18 mouse cellular contexts compared by ENCODE assay signal in the genomic region with DNA sequence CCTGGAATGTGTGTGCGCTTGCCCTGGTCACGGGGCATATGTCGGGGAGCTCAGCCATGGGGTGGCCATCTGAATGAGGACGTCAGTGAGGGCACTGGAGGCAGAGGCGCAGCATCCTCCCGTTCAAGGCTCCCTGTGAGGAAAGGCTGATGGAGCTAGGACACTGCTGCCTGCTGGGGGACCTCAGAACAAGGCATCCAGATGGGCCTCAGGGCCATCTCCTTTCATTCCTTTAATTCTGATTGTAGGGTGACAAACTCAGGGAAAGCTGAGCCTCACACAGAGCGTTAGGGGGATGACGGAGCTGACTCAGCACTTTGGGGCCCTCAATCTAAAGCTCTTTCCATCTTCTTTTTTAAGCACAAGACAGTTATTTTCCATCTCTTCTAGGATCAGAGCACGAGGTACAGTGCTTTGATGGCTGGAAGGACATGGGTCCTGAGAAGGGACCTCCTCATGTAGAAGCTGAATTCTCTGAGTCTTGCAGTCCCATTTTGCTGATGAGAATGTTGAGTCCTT.
DNase-seq lines count a peak whose midpoint lies in the region; ATAC-seq and TF ChIP-seq lines count a peak whose summit lies in the region.
"Had no signal": no experiment of that assay in that cellular context is flagged by ENCODE, and none has a peak within 500 bp of the region (broad histone marks: within the 10 kb centered on the region; RNA-seq: fewer than 3 reads in every experiment).

No protein-coding gene starts in this region.

- H3K4me3 ChIP-seq in forebrain, embryonic 12.5 days (replicated peaks) = no peak overlapping the region
- H3K4me3 ChIP-seq in forebrain, embryonic 14.5 days (ENCODE audit: low read depth, low read length) = no peak overlapping the region
- H3K4me3 ChIP-seq in midbrain, embryonic 11.5 days (ENCODE audit: low read depth, low read length) = no peak overlapping the region
- H3K4me3 ChIP-seq in midbrain, embryonic 16.5 days (ENCODE audit: low read depth, low read length) = no peak overlapping the region
- H3K4me3 ChIP-seq in MEL (ENCODE audit: control insufficient read depth in 1 of 2, insufficient read depth in 1 of 2, low read depth in 2 of 2, low read length in 2 of 2) = no peak overlapping the region
- H3K4me3 ChIP-seq: embryonic facial prominence, embryonic 15.5 days; hindbrain, embryonic 15.5 days; layer of hippocampus, adult 2 months had no signal

- TF ChIP-seq RAD21 in MEL (IDR thresholded peaks at IDR 0.05; ENCODE audit: low read depth, low read length) = no peak

- DNase-seq in cerebellum, adult 11 months = peak; percentile 16
- no peak for DNase-seq in cerebellum, postnatal 4 days (ENCODE audit: low spot score in 2 of 2)
- no peak for DNase-seq in forebrain, embryonic 14.5 days (ENCODE audit: low spot score)
- DNase-seq in midbrain, embryonic 11.5 days (ENCODE audit: low spot score, missing footprints) = peak; percentile 91
- DNase-seq in MEL (ENCODE audit: low read depth, low spot score) = no peak
- no peak for DNase-seq in gastrocnemius, postnatal 14 days
- DNase-seq: adrenal gland, postnatal 25 days; gastrocnemius, postnatal 10 days; heart, adult 11 months; kidney, postnatal 25 days; thymus, adult 18-20 months; thymus, postnatal 36 days had no signal

- no peaks in the 10 kb centered on the region for H3K9me3 ChIP-seq in forebrain, embryonic 12.5 days
- H3K9me3 ChIP-seq in forebrain, embryonic 14.5 days (replicated peaks; ENCODE audit: control insufficient read depth, low read length) = no peaks in the 10 kb centered on the region
- H3K9me3 ChIP-seq in midbrain, embryonic 11.5 days (ENCODE audit: control insufficient read depth, low read length) = no peaks in the 10 kb centered on the region
- H3K9me3 ChIP-seq in midbrain, embryonic 16.5 days (replicated peaks; ENCODE audit: control insufficient read depth, low read length, poor library complexity, severe bottlenecking) = no peaks in the 10 kb centered on the region
- no peaks in the 10 kb centered on the region for H3K9me3 ChIP-seq in MEL (replicated peaks; ENCODE audit: insufficient read depth, low read length)
- H3K9me3 ChIP-seq: embryonic facial prominence, embryonic 15.5 days; hindbrain, embryonic 15.5 days had no signal

- no peak for TF ChIP-seq POLR2A in MEL (IDR thresholded peaks at IDR 0.05; ENCODE audit: control insufficient read depth in 1 of 2, insufficient read depth in 1 of 2, low read depth in 1 of 2, low read length in 2 of 2, poor library complexity in 1 of 2)

- H3K9ac ChIP-seq in forebrain, embryonic 12.5 days = no peak overlapping the region
- H3K9ac ChIP-seq in forebrain, embryonic 14.5 days (ENCODE audit: low read length) = no peak overlapping the region
- H3K9ac ChIP-seq in midbrain, embryonic 11.5 days (ENCODE audit: low read length) = no peak overlapping the region
- no peak overlapping the region for H3K9ac ChIP-seq in midbrain, embryonic 16.5 days (ENCODE audit: low read depth, low read length)
- no peak overlapping the region for H3K9ac ChIP-seq in MEL (ENCODE audit: control insufficient read depth, low read depth, low read length, poor library complexity, severe bottlenecking)
- H3K9ac ChIP-seq: embryonic facial prominence, embryonic 15.5 days; hindbrain, embryonic 15.5 days had no signal

- H3K79me2 ChIP-seq in MEL (ENCODE audit: control insufficient read depth, insufficient read depth, low read length, poor library complexity) = no peaks in the 10 kb centered on the region

- no peak for TF ChIP-seq EP300 in MEL (IDR thresholded peaks at IDR 0.05; ENCODE audit: low read depth in 1 of 2, low read length in 2 of 2)

- no peak for ATAC-seq in forebrain, embryonic 12.5 days (ENCODE audit: low FRiP score)
- no peak for ATAC-seq in forebrain, embryonic 14.5 days
- ATAC-seq in midbrain, embryonic 11.5 days (ENCODE audit: low FRiP score) = no peak
- no peak for ATAC-seq in midbrain, embryonic 16.5 days

- 77% methylated on average over 9 of the region's 9 CpGs for WGBS in forebrain, embryonic 12.5 days
- WGBS in forebrain, embryonic 14.5 days = 80% methylated on average over 9 of the region's 9 CpGs
- WGBS in midbrain, embryonic 11.5 days = 74% methylated on average over 9 of the region's 9 CpGs
- 71% methylated on average over 9 of the region's 9 CpGs for WGBS in midbrain, embryonic 16.5 days

- peaks cover 47% of the 10 kb centered on the region for H3K27me3 ChIP-seq in forebrain, embryonic 12.5 days
- no peaks in the 10 kb centered on the region for H3K27me3 ChIP-seq in forebrain, embryonic 14.5 days (replicated peaks; ENCODE audit: control insufficient read depth, insufficient read depth, low read length)
- H3K27me3 ChIP-seq in midbrain, embryonic 11.5 days (ENCODE audit: control insufficient read depth, insufficient read depth, low read length) = peaks cover 4% of the 10 kb centered on the region
- peaks cover 3% of the 10 kb centered on the region; the same call in 1 of the 2 replicates for H3K27me3 ChIP-seq in midbrain, embryonic 16.5 days (ENCODE audit: control insufficient read depth, insufficient read depth, low read depth, low read length)
- H3K27me3 ChIP-seq in MEL (ENCODE audit: control insufficient read depth in 1 of 2, insufficient read depth in 2 of 2, low read length in 2 of 2) = no peaks in the 10 kb centered on the region

- TF ChIP-seq CTCF in MEL (IDR thresholded peaks at IDR 0.05 in 2 of 3, conservative IDR thresholded peaks at IDR 0.05 in 1 of 3; ENCODE audit: control insufficient read depth in 1 of 3, insufficient read depth in 1 of 3, low read depth in 2 of 3, low read length in 3 of 3, poor library complexity in 1 of 3, severe bottlenecking in 1 of 3) = no peak

- H3K4me2 ChIP-seq in forebrain, embryonic 12.5 days = no peak overlapping the region
- no peak overlapping the region for H3K4me2 ChIP-seq in forebrain, embryonic 14.5 days (ENCODE audit: low read length)
- H3K4me2 ChIP-seq in midbrain, embryonic 11.5 days = no peak overlapping the region
- no peak overlapping the region for H3K4me2 ChIP-seq in midbrain, embryonic 16.5 days (ENCODE audit: low read length)
- H3K4me2 ChIP-seq: embryonic facial prominence, embryonic 15.5 days; heart, embryonic 11.5 days had no signal

- intact Hi-C loops in gastrocnemius, postnatal 14 days (cut with DNase I; ENCODE audit: low total_unique reads) = no loop called here

- H3K4me1 ChIP-seq in forebrain, embryonic 12.5 days = peaks cover 45% of the 10 kb centered on the region
- H3K4me1 ChIP-seq in forebrain, embryonic 14.5 days (ENCODE audit: control insufficient read depth, insufficient read depth, low read length) = peaks cover 8% of the 10 kb centered on the region
- peaks cover 46% of the 10 kb centered on the region for H3K4me1 ChIP-seq in midbrain, embryonic 11.5 days (ENCODE audit: control insufficient read depth, insufficient read depth, low read length)
- H3K4me1 ChIP-seq in midbrain, embryonic 16.5 days (ENCODE audit: control insufficient read depth, insufficient read depth, low read length) = peaks cover 13% of the 10 kb centered on the region
- peaks cover 2 to 10% of the 10 kb centered on the region in 2 experiments; a peak in 2 of 4 replicates for H3K4me1 ChIP-seq in MEL (ENCODE audit: control insufficient read depth in 1 of 2, insufficient read depth in 2 of 2, low read length in 2 of 2)

- H3K36me3 ChIP-seq in forebrain, embryonic 12.5 days (replicated peaks) = no peaks in the 10 kb centered on the region
- H3K36me3 ChIP-seq in forebrain, embryonic 14.5 days (ENCODE audit: control insufficient read depth, insufficient read depth, low read length) = no peaks in the 10 kb centered on the region
- no peaks in the 10 kb centered on the region for H3K36me3 ChIP-seq in midbrain, embryonic 11.5 days (ENCODE audit: control insufficient read depth, insufficient read depth, low read length)
- no peaks in the 10 kb centered on the region for H3K36me3 ChIP-seq in midbrain, embryonic 16.5 days (ENCODE audit: control insufficient read depth, insufficient read depth, low read length)
- peaks cover 0 to 8% of the 10 kb centered on the region in 2 experiments; a peak in 2 of 4 replicates for H3K36me3 ChIP-seq in MEL (ENCODE audit: control insufficient read depth in 1 of 2, insufficient read depth in 2 of 2, low read length in 2 of 2)
- H3K36me3 ChIP-seq: embryonic facial prominence, embryonic 15.5 days; hindbrain, embryonic 15.5 days had no signal

- H3K27ac ChIP-seq in forebrain, embryonic 12.5 days = peak overlapping the region; percentile 71; the same call in 1 of the 2 replicates
- no peak overlapping the region for H3K27ac ChIP-seq in forebrain, embryonic 14.5 days (ENCODE audit: low read depth, low read length)
- peak overlapping the region; percentile 73 for H3K27ac ChIP-seq in midbrain, embryonic 11.5 days (ENCODE audit: low read depth, low read length)
- no peak overlapping the region for H3K27ac ChIP-seq in midbrain, embryonic 16.5 days (ENCODE audit: low read length)
- no peak overlapping the region for H3K27ac ChIP-seq in MEL (ENCODE audit: control insufficient read depth, low read depth, low read length)
- H3K27ac ChIP-seq: embryonic facial prominence, embryonic 15.5 days; layer of hippocampus, adult 2 months had no signal

TF ChIP-seq in MEL, 35 proteins besides CTCF, POLR2A, EP300 and RAD21:
- no peak for TF ChIP-seq GABPA (IDR thresholded peaks at IDR 0.05; ENCODE audit: low read depth, low read length)
- peak; percentile 56; the same call in 1 of the 2 replicates for TF ChIP-seq MAFK (IDR thresholded peaks at IDR 0.05; ENCODE audit: borderline replicate concordance, low read depth, low read length)
- no peak for TF ChIP-seq MAZ (IDR thresholded peaks at IDR 0.05; ENCODE audit: low read depth, low read length)
- TF ChIP-seq USF2 (IDR thresholded peaks at IDR 0.05; ENCODE audit: borderline replicate concordance in 1 of 2, insufficient read depth in 1 of 2, low read depth in 1 of 2, low read length in 2 of 2) = no peak
- no peak for TF ChIP-seq MAX (IDR thresholded peaks at IDR 0.05; ENCODE audit: low read length)
- TF ChIP-seq POLR2AphosphoS5 (IDR thresholded peaks at IDR 0.05; ENCODE audit: borderline replicate concordance, low read depth, low read length) = no peak
- TF ChIP-seq HCFC1 (IDR thresholded peaks at IDR 0.05; ENCODE audit: low read depth, low read length) = no peak
- no peak for TF ChIP-seq E2F4 (IDR thresholded peaks at IDR 0.05; ENCODE audit: borderline replicate concordance, low read depth, low read length)
- no peak for TF ChIP-seq TAL1 (IDR thresholded peaks at IDR 0.05; ENCODE audit: low read length)

Comparison
In these comparisons a context has a peak if more than half of its experiments do, and no peak if none do; other contexts are left out.
1. DNase-seq: peak in cerebellum, adult 11 months (single experiment) and midbrain, embryonic 11.5 days (single experiment); none in cerebellum, postnatal 4 days (0 of 2), forebrain, embryonic 14.5 days (single experiment), MEL (single experiment) and gastrocnemius, postnatal 14 days (single experiment).
2. H3K27ac ChIP-seq: peak in forebrain, embryonic 12.5 days (single experiment) and midbrain, embryonic 11.5 days (single experiment); none in forebrain, embryonic 14.5 days (single experiment), midbrain, embryonic 16.5 days (single experiment) and MEL (single experiment).